Mouse (Mus musculus): ENCODE data around the gene Krtap22-2.
"Not testable (repeated sequence)": the region's sequence is repeated elsewhere in the genome, so short reads cannot be mapped to it uniquely, and the experiment has no call there.

The Krtap22-2 gene

GRCm38 (mm10) chr16:89010659-89011058 is at the start of gene Krtap22-2:
Gene Krtap22-2 (minus strand): TSS chr16:89010759.
- in situ Hi-C loops (cut with MboI) = no loop called here

GRCm38 (mm10) chr16:89047783-89048182 is 37.2 kb upstream of the Krtap22-2 start, which contains the start of gene Krtap6-5:
Gene Krtap6-5 (minus strand): TSS chr16:89047883.
- in situ Hi-C loops (cut with MboI) = no loop called here

DNA sequence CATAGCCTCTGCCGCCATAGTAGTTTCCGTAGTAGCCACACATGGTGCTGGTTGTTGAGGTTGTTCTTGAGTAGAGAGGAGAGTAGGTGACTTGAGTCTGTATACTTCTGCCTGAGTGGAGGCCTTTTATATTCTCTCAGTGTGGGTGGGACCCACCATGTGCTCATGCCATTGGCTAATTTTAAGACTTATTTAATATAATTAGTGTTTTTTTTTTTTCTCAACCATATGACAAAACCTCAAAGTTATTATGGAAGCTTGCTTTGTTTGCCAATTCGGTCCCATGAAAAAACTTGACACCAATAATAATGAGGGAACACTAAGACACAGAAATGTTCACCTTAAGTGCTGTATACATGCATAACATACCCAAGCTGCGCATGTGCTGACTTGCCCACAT is 30.8 kb upstream of the Krtap22-2 start, which contains the start of gene Gm10228:
Gene Gm10228, minus strand, starts transcription at position 101 of the 400 bp plus-strand sequence.
- in situ Hi-C loops (cut with MboI) = not testable (repeated sequence)

DNA sequence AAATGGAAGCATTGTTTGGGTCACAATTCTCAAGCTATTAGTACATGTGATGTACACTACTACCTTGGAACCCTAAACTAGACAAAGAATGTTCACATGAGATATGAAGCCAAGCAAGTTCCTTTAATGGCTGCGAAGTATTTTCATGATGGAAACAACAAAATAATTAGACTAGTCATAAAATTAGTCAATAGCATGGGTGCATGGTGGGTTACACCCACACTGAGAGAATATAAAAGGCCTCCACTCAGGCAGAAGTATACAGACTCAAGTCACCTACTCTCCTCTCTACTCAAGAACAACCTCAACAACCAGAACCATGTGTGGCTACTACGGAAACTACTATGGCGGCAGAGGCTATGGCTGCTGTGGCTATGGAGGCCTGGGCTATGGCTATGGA is 20.8 kb upstream of the Krtap22-2 start, which contains the start of gene Krtap6-1:
Gene Krtap6-1, plus strand, starts transcription at position 301 of the 400 bp plus-strand sequence.
- in situ Hi-C loops (cut with MboI) = not testable (repeated sequence)

DNA sequence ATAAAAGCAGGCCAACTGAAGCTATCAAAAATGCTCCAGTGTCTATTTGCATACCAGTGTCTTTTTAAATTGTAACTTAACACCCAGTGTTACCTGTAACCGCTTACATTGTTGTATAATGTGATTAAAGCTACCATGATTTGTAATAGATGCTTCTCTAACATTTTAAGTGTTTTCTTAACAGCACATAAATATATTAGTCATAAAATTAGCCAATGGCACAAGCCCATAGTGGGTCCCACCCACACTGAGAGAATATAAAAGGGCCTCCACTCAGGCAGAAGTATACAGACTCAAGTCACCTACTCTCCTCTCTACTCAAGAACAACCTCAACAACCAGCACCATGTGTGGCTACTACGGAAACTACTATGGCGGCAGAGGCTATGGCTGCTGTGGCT is 4.4 kb upstream of the Krtap22-2 start, which contains the start of gene Gm10229:
Gene Gm10229, plus strand, starts transcription at position 301 of the 400 bp plus-strand sequence.
- in situ Hi-C loops (cut with MboI) = not testable (repeated sequence)

- in situ Hi-C loops (cut with MboI) = no loop called here
Measured at GRCm38 (mm10) chr16:89013973-89014372, 3.4 kb upstream of the Krtap22-2 start.

DNA sequence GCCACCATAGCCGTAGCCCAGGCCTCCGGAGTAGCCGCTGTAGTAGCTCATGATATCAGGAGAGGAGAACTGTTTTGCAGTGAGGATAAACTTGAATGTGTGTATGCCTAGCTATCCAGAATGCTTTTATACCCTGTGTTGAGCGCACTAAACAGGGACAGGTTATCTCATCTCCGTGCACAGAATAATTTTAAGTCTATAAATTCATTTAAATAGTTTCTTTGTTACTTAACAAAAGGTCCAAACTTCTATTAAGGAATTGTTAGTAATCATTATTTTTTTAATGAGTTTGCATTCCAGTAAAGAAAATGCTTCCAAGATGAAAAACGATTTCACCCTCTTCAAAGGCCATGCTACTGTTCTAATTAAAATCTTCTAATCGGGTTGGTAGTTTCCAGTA is 47.8 kb downstream of the Krtap22-2 start, which contains the start of gene Krtap16-3:
Gene Krtap16-3, minus strand, starts transcription at position 101 of the 400 bp plus-strand sequence.
- in situ Hi-C loops (cut with MboI) = no loop called here

Measured in mature B cell (primary cell).